Mouse (Mus musculus) liver, embryonic 16.5 days (tissue): Measurements from ENCODE around the gene Zswim3. TPM values are rescaled to one million over a fixed set of nuclear protein-coding genes. Genes with fewer than 3 reads are reported as not detected.
"Not testable (repeated sequence)": the region's sequence is repeated elsewhere in the genome, so short reads cannot be mapped to it uniquely, and the experiment has no call there.

Source experiments
- ATAC-seq: fragments of 200-750 bp; cut with Nextera tagmentation; 2 replicates; pipeline ENCODE4 v1.8.0; 2017; ENCODE audit warnings: low read depth, mild to moderate bottlenecking, moderate number of reproducible peaks, moderate library complexity
- H3K27ac ChIP-seq: fragments of 300-500 bp; sonication (generic); 2 replicates; pipeline ENCODE4 v1.5.1; 2014; ENCODE audit warnings: mild to moderate bottlenecking, low read length
- H3K27me3 ChIP-seq: fragments of 300-500 bp; sonication (generic); 2 replicates; pipeline ENCODE4 v1.6.1; 2014; ENCODE audit warnings: low read depth, low read length, mixed read lengths; ENCODE audit not compliant: control insufficient read depth, insufficient read depth
- H3K36me3 ChIP-seq: fragments of 300-500 bp; sonication (generic); 2 replicates; pipeline ENCODE4 v1.6.1; 2014; ENCODE audit warnings: mild to moderate bottlenecking; ENCODE audit not compliant: control insufficient read depth, insufficient read depth
- H3K4me1 ChIP-seq: fragments of 300-500 bp; sonication (generic); 2 replicates; pipeline ENCODE4 v1.6.1; 2014; ENCODE audit warnings: low read depth, low read length, mixed read lengths; ENCODE audit not compliant: control insufficient read depth
- H3K4me2 ChIP-seq: fragments of 300-500 bp; sonication (generic); 2 replicates; pipeline ENCODE4 v1.6.1; 2014; ENCODE audit warnings: low read depth, low read length, mixed read lengths
- H3K4me3 ChIP-seq: fragments of 300-500 bp; sonication (generic); 2 replicates; pipeline ENCODE4 v1.5.1; 2014; ENCODE audit warnings: low read depth, mild to moderate bottlenecking, low read length
- H3K9ac ChIP-seq: fragments of 300-500 bp; sonication (generic); 2 replicates; pipeline ENCODE4 v1.6.1; 2014; ENCODE audit warnings: low read depth, low read length
- H3K9me3 ChIP-seq: fragments of 300-500 bp; sonication (generic); replicated peaks from 2 replicates; pipeline ENCODE4 v1.6.1; 2016; ENCODE audit warnings: low read length; ENCODE audit not compliant: control insufficient read depth
- WGBS: fragments of 180-500 bp; shearing (Covaris S2); extraction: QIAGEN DNeasy Blood & Tissue Kit; methylation state at CpG from one replicate; pipeline ENCODE4 v1.1.7; 2014; ENCODE audit not compliant: insufficient replicate concordance; 5-methylcytosine and 5-hydroxymethylcytosine counted together
- polyA plus RNA-seq: library from polyadenylated mRNA; unstranded; fragments of >200 nt; fragmentation: Nextera tagmentation; extraction: Ambion mirVana; gene quantifications from 2 replicates; pipeline ENCODE4 v1.2.1, GENCODE M21; 2015

Gene Zswim3
- polyA plus RNA-seq, 1 experiment from 2014 or later, result 4.3 TPM

GRCm38 (mm10) chr2:164794293-164794692, 10.6 kb upstream of the Zswim3 start:
- peak; percentile 74 for ATAC-seq
- Histone ChIP-seq H3K9ac (no peak overlapping the region), H3K4me1 (peaks cover 5% of the 10 kb centered on the region), H3K9me3 (no peaks in the 10 kb centered on the region), H3K27me3 (no peaks in the 10 kb centered on the region), H3K4me2 (no peak overlapping the region), H3K36me3 (peaks cover 38% of the 10 kb centered on the region), H3K27ac (no peak overlapping the region), H3K4me3 (no peak overlapping the region)
- 26% methylated on average over 5 of the region's 5 CpGs for WGBS

- peaks cover 37% of the 10 kb centered on the region for H3K36me3 ChIP-seq
- no peaks in the 10 kb centered on the region for H3K27me3 ChIP-seq
- H3K27ac ChIP-seq, result no peak overlapping the region
- no peak overlapping the region for H3K4me2 ChIP-seq
- no peak overlapping the region for H3K9ac ChIP-seq
- peaks cover 2% of the 10 kb centered on the region for H3K4me1 ChIP-seq
- ATAC-seq, result no peak
- no peaks in the 10 kb centered on the region for H3K9me3 ChIP-seq
- no peak overlapping the region for H3K4me3 ChIP-seq
- 73% methylated on average over 4 of the region's 4 CpGs for whole genome bisulfite sequencing
Measured at GRCm38 (mm10) chr2:164795868-164796267, 9.0 kb upstream of the Zswim3 start.

GRCm38 (mm10) chr2:164798554-164798953, 6.3 kb upstream of the Zswim3 start:
- not testable (repeated sequence) for H3K4me2 ChIP-seq, H3K27me3 ChIP-seq, H3K9me3 ChIP-seq, H3K27ac ChIP-seq, ATAC-seq, H3K4me3 ChIP-seq, H3K9ac ChIP-seq
- H3K4me1 ChIP-seq, result peaks cover 12% of the 10 kb centered on the region
- peaks cover 32% of the 10 kb centered on the region for H3K36me3 ChIP-seq
- 56% methylated on average over 6 of the region's 6 CpGs for WGBS

GRCm38 (mm10) chr2:164800252-164801004, 4.5 kb upstream of the Zswim3 start:
- Histone ChIP-seq H3K9ac (no peak overlapping the region), H3K27me3 (no peaks in the 10 kb centered on the region), H3K4me2 (no peak overlapping the region), H3K9me3 (no peaks in the 10 kb centered on the region), H3K27ac (no peak overlapping the region), H3K4me3 (no peak overlapping the region), H3K4me1 (peaks cover 15% of the 10 kb centered on the region), H3K36me3 (peaks cover 26% of the 10 kb centered on the region)
- WGBS, result 84% methylated on average over 13 of the region's 13 CpGs
- ATAC-seq, result no peak

GRCm38 (mm10) chr2:164803201-164803920, 1.5 kb upstream of the Zswim3 start:
- H3K9me3 ChIP-seq, result no peaks in the 10 kb centered on the region
- no peak overlapping the region for H3K27ac ChIP-seq
- H3K36me3 ChIP-seq, result peaks cover 15% of the 10 kb centered on the region
- peaks cover 28% of the 10 kb centered on the region for H3K4me1 ChIP-seq
- peak overlapping the region; percentile 96 for H3K4me3 ChIP-seq
- H3K27me3 ChIP-seq, result no peaks in the 10 kb centered on the region
- H3K9ac ChIP-seq, result peak overlapping the region; percentile 93
- H3K4me2 ChIP-seq, result peak overlapping the region; percentile 63
- no peak for ATAC-seq
- 67% methylated on average over 16 of the region's 16 CpGs for WGBS

GRCm38 (mm10) chr2:164803921-164804313, 981 bp upstream of the Zswim3 start:
- H3K9me3 ChIP-seq, result no peaks in the 10 kb centered on the region
- no peak for ATAC-seq
- no peaks in the 10 kb centered on the region for H3K27me3 ChIP-seq
- H3K4me1 ChIP-seq, result peaks cover 28% of the 10 kb centered on the region
- peak overlapping the region; percentile 93 for H3K9ac ChIP-seq
- H3K36me3 ChIP-seq, result peaks cover 15% of the 10 kb centered on the region
- H3K4me2 ChIP-seq, result peak overlapping the region; percentile 63
- peak overlapping the region; percentile 93 for H3K27ac ChIP-seq
- H3K4me3 ChIP-seq, result peak overlapping the region; percentile 96
- 60% methylated on average over 1 of the region's 1 CpGs for WGBS

- Histone ChIP-seq H3K27ac (peak overlapping the region; percentile 100), H3K4me3 (peak overlapping the region; percentile 96), H3K4me1 (peaks cover 28% of the 10 kb centered on the region), H3K9me3 (no peaks in the 10 kb centered on the region), H3K36me3 (peaks cover 12% of the 10 kb centered on the region), H3K9ac (peak overlapping the region; percentile 95), H3K4me2 (peak overlapping the region; percentile 93), H3K27me3 (no peaks in the 10 kb centered on the region)
- under 1% methylated on average over 21 of the region's 21 CpGs for WGBS
- peak; percentile 74 for ATAC-seq
Measured at GRCm38 (mm10) chr2:164805332-164805718, 427 bp downstream of the Zswim3 start.

GRCm38 (mm10) chr2:164806614-164807013, 1.7 kb downstream of the Zswim3 start:
- H3K4me3 ChIP-seq, result no peak overlapping the region
- H3K9me3 ChIP-seq, result no peaks in the 10 kb centered on the region
- H3K36me3 ChIP-seq, result peaks cover 6% of the 10 kb centered on the region; the same call in 1 of the 2 replicates
- H3K4me2 ChIP-seq, result no peak overlapping the region
- no peak for ATAC-seq
- peaks cover 28% of the 10 kb centered on the region for H3K4me1 ChIP-seq
- H3K27me3 ChIP-seq, result no peaks in the 10 kb centered on the region
- no peak overlapping the region for H3K9ac ChIP-seq
- WGBS, result 72% methylated on average over 7 of the region's 7 CpGs
- no peak overlapping the region for H3K27ac ChIP-seq

GRCm38 (mm10) chr2:164813557-164813956, 8.7 kb downstream of the Zswim3 start:
- 62% methylated on average over 2 of the region's 2 CpGs for WGBS
- H3K36me3 ChIP-seq, result peaks cover 4% of the 10 kb centered on the region; the same call in 1 of the 2 replicates
- ATAC-seq, result no peak
- no peaks in the 10 kb centered on the region for H3K9me3 ChIP-seq
- H3K4me3 ChIP-seq, result no peak overlapping the region
- peaks cover 15% of the 10 kb centered on the region for H3K4me1 ChIP-seq
- no peaks in the 10 kb centered on the region for H3K27me3 ChIP-seq
- H3K27ac ChIP-seq, result no peak overlapping the region
- no peak overlapping the region for H3K9ac ChIP-seq
- H3K4me2 ChIP-seq, result no peak overlapping the region
